Mouse (Mus musculus) inflammation-experienced regulatory T-cells, adult 6 months (primary cell): ENCODE results near the gene Ntpcr. TPM values are rescaled to one million over a fixed set of nuclear protein-coding genes. Genes with fewer than 3 reads are reported as not detected.

Experiments
- ATAC-seq: one replicate; pipeline ENCODE4 v1.8.0; 2017
- polyA plus RNA-seq, 3 experiments: library from polyadenylated mRNA; unstranded; fragments of 100-300 nt; shearing (Covaris generic); gene quantifications; one replicate each; pipeline ENCODE4 v1.2.1; 2017

The Ntpcr gene
- polyA plus RNA-seq, 3 experiments from 2014 or later, result 18.9 to 19.7 (median 19.5) TPM

DNA sequence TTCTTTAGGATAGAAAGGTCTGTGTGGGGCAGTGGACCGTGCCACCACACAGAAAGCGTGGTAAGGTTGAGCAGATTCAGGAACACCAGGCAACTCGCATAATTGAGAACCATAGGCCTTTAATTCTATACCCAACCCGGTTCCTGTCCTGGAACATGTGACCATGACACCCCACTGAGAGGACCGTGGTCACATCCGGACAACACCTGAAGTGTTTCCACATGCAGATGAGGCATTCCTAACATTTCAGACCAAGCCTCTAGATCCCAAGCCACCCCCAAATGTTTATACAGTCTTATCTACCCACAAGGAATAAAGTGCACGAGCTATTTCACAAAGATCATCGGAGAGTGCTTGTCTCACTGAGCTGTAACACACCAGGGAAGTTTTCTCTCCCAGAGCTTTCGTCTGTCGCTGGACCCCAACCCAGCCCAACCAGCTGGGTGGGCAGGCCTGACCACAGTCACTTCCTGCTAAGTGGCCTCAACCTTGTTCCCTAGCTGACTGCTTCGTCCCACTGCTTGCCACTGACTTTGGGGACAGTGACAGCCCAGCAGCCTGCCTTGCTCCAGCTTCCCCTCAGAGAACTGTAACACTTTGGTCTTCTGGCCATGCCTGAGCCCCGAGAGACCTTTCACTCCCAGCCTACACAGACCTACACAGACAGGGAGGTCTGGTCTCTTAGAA is 47.9 kb downstream of the Ntpcr start:
- ATAC-seq, result no peak

DNA sequence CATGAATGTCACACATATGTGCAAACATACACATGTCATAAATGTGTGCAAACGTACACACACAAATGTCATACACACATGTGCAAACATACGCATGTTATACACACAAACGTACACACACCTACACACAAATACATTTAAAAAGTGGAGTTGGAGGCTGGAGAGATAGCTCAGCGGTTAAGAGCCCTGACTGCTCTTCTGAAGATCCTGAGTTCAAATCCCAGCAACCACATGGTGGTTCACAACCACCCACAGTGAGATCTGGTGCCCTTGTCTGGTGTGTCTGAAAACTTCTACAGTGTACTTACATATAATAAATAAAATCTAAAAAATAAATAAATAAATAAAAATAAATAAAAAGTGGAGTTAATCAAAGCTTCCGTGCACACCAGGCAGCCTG is 49.2 kb downstream of the Ntpcr start:
- no peak for ATAC-seq

DNA sequence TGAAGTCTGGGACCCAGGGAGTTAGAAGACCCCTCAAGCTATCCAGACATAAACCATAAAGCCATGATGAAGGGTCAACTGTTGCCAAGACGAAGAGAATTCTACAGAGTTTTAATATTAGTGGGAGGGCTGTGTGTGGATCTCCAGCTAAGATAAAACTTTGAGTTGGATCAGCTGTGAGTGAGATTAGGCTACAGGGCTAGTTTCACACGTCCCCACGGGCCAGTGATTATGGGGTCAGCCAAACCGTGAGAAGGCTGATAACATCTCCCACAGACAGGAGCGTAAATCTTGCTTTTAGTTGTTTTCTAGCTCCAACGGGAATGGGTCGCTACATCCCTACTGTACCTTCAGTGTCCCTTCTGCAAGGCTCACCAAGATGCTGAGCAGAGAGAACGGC is 49.9 kb downstream of the Ntpcr start:
- no peak for ATAC-seq

DNA sequence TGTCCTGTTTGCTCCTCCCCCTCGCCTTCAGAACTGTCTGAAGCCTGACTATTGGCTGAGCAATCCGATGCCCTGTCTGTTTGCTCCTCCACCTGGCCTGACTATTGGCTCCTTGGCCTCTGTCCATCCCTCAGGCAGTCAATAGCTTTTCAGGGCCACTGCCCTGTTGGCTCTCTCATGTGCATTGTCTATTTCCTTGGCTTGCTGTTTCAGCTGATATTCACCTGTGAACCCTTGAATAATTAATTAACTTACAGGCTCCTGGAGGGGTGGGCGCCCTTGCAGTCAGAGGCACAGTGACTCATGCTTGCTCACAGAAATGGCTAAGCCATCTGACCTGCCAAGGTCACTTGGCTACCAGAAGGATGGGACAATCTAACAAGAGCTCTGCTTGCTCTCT is 52.4 kb downstream of the Ntpcr start:
- no peak for ATAC-seq

DNA sequence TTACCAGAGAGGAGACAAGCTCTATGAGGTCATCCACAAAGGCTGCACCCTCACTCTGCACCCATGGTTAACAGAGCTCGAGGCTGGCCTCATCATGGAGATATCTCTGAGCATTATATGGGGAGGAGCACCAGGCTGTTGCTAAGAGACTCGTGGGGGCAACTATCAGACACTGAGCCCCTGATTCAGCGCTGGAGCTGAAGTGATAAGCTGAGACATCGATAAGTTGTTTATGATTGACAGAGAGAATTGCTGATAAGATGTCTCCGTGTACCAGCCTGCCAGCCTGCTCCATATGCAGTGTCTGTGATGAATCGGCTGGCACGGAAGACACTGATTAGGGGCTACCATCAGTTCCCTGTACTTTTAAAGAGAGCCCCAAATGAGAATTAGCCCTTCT is 57.1 kb downstream of the Ntpcr start:
- no peak for ATAC-seq

DNA sequence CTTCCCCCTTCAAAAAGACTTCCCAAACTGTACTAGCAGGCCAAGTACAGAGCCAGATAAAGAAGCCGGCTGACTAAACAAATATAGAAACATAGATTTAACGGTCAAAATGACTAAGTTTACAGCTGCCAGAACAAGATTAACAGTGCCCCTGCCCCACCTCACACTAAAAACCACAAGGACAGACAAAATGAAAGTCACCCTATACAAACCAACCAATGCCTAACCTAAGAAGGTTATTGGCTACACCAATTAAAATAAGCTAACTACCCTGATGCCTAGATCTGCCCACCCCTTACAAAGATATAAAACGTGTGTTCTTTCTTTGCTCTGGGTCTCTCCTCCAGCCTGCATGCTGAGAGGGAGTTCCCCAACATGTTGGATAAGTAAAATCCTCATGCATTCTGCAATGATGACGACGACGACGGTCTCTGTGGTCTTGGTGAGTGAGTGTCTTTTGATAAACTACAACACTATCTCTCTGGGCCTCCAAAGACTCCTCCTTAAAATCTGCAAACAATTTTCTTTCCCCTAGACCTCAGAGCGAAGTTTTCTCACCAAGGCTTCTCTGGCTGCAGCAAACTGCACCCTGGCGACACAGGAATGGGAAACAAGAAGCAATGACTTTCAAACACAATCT is 63.2 kb downstream of the Ntpcr start:
- no peak for ATAC-seq

DNA sequence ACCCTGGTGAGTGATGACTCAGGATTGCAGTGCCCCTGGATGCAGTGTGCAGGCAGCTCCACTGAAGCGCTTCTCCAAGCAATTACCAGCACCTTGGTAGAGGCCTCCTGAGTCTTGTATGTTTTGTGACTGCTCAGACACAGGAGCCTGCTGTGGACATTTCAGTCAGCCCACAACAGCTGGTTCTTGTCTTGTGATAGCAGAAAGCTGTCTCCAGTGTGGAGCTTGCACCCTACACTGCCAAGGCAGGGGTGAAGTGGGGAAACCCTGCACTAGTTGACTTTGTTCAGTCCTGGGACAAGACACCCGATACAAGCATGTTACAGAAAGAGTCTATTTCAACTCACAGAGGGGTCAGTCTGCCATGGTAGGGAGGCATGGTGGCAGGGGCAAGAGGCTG is 65.6 kb downstream of the Ntpcr start:
- ATAC-seq, result no peak

DNA sequence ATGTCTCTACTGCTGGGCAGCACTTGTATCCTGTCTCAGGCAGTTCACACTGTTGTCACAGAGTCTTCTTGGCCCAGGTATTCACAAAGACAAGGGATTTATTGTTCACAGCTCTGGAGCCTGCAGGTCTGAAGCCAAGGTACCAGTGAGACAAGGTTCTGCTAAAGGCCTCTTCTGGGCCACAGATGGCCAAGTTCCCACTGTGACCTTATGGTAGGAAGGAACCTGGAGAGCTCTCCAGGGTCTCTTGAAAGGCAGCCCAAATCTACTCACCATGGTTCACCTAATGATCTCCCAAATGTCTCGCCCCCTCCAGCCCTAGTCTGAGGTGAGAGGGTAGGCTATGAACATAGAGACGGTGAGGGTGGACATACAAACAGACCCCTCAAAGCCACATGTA is 67.2 kb downstream of the Ntpcr start:
- ATAC-seq, result no peak

Other genes starting within 250 kb of the Ntpcr start
- gene Sipa1l2, start 160.2 kb upstream of the Ntpcr start, polyA plus RNA-seq, result 1 to 10 TPM in 2 of 3 experiments, under 1 TPM in 1; 0.39 to 2.2 (median 2.0) TPM
- under 1 TPM in 2 of 3 experiments, not detected in 1; 0.16 to 0.38 TPM for gene Map10, start 60.1 kb upstream of the Ntpcr start, polyA plus RNA-seq
- under 1 TPM; 0.44 to 0.74 (median 0.61) TPM for gene Pcnx2, start 168.4 kb downstream of the Ntpcr start, polyA plus RNA-seq
- not detected for gene Map3k21, start 180.5 kb downstream of the Ntpcr start, polyA plus RNA-seq